Mouse (Mus musculus) v-Abl transformed pro-B cells (cell line): Measurements from ENCODE around the gene Gdap1l1.

Experiments
- in situ Hi-C, 2 experiments: fragments of 400-800 bp; cut with MboI; formaldehyde crosslinking; loops; one replicate each; pipeline ENCODE4 v1.15.1; 2025; ENCODE audit not compliant: unreplicated experiment in 2 of 2

Gdap1l1 gene

DNA sequence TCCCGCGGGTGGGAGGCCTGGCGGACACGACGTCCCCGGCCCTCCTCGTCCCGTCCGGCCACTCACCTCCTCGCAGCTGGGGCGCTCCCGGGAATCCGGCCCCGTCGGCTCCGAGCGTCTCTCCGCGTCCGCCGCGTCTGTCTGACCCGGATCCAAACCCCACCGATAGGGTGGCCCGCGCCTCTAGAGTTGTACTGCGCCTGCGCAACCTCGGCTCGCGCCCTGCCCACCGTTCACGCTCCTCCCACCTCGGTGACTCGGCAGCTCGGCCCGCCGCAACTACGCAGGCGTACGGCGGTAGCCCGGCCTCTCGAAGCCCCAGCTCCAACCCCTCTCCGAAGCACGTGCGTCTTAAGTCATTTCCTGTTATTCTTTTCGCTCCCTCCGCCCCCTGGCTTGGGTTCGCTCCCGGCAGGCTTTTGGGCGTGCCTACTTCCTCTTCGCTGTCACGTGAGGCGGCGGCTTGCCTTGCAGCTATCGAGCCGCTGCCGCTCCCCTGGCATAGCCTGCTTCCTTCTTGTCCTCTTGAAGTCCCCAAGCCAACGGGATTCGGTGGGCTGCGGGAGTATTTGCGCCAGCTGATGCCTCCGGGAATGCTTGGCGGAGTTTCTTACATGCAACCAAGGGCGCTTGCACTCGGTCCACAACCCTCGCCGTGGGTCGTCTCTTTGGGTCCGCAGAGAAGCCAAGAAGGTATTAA lies 18.8 kb upstream of the Gdap1l1 start:
- in situ Hi-C loops = loop anchor here in 1 of 2 experiments (10.0 kb wide), 1 partner anchor 405 kb away; the partner anchor contains the start of gene Ift52

DNA sequence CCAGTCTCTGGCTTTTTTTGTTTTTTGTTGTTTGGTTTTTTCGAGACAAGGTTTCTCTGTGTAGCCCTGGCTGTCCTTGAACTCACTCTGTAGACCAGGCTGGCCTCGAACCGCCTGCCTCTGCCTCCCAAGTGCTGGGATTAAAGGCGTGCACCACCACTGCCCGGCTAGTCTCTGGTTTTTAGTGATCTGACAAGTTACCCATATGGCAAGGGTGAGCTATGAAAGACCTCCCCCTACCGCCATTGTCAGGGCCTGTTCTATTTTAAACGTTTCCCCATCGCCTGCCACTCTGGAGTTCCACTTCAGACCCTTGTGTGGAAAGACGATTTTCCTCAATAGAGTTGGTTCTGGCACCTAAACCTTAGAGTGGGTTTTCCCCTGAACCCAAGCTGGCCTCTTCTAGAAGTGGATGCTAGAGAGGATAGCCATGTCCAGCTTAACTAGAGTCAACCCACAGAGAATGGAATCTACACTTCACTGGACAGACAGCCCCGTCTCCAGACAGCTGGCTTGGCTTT lies 17.9 kb upstream of the Gdap1l1 start:
- in situ Hi-C loops = no loop called here

DNA sequence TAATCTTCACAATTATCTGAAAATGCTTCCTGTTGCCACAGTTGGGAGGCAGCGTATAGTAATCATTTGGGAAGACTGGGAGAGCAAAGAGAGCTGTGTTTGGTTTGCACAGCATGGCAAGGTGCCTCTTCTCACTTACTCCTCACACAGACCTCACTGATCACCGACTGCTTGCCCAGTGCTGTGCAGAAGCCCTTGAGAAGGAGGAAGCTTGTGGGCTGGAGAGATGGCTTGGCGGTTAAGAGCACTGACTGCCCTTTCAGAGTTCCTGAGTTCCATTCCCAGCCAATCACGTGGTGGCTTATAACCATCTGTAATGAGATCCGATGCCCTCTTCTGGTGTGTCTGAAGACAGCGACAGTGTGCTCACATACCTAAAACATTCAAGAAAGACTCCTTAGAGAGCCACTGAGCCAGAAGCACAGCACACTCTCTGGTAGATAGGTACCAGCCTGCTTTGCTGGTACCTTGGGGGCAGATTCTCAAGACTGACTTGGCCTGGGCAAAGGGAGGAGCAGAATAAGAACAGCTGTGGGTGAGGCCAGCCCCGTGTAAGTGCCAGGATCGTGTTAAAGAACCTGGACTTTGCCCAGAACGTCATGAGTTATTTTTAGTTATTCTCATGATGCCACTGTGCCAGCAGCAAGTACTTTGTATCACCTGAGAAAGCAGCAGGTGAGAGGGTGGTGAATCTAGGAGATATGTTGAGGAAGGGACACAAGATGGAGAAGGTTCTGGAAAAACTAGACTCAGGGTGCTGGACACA lies 15.2 kb upstream of the Gdap1l1 start:
- in situ Hi-C loops = no loop called here

DNA sequence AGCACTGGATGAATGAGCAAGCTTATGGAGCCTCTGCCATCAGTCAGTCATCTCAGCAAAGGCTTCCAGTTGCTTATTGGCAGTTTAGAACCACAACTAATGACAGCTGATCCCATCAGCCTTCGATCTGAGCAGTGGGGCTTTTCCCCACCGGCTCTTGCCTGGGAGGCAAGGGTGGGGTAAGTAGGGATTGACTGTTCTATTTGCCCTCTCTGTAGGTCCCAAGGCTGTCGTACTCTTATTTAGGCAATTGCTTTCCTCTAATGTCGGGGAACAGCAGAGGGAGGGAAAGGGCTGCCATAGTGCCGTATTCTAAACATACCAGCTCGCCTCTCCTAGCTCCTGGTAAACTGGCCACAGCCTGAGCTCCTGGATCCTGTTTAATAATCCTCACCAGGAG lies 13.7 kb upstream of the Gdap1l1 start, which contains the start of gene Oser1:
Oser1 (minus strand) TSS at position 101 of the 400 bp plus-strand sequence.
- in situ Hi-C loops = no loop called here

DNA sequence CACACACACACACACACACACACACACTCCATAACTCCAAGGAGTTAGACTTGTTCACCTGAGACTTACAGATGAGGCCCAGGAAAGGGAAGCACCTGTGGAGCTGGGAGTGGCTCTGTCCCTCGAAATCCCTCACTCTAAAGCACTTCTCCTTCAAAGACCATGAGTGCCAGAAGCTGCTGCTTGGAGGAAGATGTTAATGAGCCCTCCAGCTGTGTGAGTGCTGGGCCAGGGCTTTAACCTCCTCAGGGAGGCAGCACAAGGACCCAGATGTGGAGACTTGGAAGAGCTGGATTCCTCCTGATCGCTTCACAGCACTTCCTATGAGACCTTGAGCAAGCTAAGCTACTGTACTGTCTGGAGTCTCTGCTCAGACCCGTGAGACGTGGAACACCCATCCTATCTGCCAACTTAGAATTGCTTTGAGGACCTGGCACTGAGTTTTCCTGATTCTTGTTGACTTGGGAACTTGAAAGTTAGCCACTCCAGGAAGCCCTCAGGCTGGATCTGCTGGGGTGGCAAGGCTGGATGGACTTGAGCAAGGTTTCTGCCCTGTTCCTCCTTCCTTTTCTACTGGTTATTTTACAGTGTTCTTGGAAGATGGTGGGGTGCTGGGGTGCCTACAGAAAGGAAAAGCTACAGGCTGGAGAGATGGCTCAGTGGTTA lies 9.8 kb upstream of the Gdap1l1 start:
- in situ Hi-C loops = no loop called here

DNA sequence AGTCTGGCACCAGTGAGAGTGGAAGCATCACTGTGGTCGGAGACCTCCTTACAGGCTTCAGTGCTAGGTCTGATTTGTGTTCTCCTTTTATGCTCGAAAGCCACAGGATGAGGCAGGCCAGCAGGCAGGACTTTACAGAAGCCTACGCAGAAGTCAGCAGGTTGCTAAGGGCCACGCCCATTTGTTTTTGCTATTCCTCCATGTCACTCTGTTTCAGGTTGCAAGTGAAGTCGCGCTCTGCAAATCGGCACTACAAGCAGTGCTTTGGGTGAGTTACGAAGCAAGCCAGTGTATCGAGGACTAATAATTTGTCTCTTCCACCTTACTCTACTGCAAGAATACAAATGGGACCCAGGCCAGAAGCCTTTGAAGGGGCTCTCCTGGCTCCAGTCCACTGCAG lies 7.0 kb upstream of the Gdap1l1 start:
- in situ Hi-C loops = no loop called here

DNA sequence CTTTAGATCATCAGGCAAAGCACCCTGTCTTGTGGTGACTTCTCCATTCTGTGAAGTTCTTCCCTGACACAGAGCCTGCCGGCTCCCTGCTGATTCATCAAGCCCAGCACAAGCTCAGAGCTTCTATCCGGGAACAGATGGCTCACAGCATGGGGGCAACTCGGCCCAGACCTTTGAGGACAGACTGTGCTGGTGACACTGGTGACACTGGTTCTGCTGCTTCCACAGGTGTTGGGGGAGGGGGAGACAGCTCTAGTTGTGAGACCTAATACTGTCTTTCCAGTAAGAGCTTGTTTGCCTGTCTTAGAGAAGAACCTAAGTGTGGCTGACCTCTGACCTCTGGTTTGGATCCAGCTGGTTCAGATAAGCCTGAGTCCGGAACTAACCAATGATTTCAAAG lies 4.3 kb upstream of the Gdap1l1 start:
- in situ Hi-C loops = no loop called here

DNA sequence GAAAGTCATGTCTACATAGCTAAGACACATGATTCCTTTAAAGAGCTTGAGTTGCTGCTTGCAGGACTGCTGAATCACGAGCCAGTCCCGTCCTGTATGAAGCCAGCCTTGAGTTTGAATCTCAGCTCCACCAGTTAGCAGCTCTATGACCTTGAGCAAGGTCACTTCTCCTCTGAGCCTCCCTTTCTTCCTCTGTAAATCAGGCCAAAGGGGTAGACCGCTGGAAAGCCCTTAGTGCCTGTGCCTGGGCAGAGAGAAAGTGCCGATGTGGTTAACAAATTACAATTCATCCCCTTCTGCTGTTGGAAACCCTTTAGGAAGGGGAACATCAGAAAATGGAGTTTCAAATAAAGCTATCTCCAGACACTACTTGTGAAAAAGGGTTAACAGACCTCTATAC lies 476 bp upstream of the Gdap1l1 start:
- in situ Hi-C loops = no loop called here

DNA sequence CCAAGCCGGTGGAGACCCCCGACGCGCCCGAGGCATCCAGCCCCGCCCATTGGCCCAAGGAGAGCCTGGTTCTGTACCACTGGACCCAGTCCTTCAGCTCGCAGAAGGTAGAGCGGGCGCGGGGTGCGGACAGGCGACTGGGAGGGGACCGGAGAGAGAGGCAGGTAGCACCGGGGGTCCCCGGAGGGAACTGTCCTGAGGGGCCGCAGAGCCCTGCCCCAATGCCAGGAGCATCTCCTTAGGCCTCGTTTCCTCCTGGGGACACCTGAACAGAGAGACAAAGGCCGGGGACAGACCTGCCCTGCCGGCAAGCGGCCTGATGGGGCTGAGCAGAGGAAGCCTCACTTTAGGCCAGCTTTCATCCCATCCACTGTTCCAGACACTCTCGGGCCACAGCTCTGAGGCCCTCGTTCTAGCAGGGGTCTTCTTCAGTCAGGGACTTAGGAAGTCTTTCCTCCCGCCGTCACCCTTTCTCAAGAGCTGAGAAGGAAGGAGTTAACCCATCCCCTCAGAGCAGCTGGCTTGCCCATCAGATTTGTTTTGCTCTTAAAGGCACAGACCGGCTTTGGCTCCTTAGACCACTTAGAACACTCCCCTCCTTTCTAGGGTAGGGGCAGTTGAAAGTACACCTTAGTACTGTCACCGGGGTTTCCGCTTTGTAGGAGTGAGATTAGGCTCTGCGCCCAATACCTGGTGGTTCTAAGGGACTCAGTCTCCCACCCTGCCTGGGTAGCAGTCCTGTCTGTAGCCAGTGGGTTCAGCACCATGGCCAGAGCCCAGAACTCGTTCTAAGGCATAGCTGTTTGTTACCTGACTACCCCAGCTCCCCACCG lies 559 bp downstream of the Gdap1l1 start:
- in situ Hi-C loops = no loop called here

DNA sequence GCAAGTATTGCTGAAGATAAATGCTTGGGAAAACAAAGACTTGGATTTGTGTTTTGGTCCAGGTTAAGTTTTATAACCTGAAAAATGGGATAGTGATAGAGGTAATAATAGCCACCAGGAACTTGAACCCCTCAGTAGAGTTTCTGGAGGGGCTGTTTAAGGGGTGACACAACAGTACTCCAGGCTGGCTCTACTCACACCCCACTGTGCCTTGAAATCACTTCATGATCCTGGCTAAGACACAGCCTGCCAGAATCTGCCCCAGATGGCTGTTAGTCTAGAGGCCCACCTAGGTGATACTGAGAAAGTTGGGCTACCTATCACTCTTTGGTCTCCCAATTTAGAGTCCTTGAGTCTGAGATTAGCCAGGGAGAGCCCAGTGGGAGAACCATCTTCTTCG lies 1.2 kb downstream of the Gdap1l1 start:
- in situ Hi-C loops = no loop called here

DNA sequence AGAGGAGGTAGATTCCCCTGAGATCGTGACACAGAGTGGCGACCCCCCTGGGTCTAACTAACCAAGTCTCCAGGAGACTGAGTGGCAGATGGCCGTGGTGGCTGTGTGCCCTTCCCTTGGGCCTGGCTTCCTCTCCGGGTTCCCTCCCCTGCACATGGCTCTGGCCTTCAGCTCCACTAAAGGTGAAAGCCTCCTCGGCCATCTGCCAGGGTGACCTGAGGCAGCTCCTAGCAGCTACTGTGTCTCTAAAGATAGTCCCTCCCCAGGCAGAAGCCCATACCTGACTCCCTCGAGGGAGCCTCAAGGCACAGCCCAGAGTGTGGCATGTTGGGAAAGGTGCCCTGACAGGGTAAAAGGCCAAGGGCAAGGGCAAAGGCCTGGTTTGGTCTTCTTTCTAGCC lies 5.3 kb downstream of the Gdap1l1 start:
- in situ Hi-C loops = no loop called here

DNA sequence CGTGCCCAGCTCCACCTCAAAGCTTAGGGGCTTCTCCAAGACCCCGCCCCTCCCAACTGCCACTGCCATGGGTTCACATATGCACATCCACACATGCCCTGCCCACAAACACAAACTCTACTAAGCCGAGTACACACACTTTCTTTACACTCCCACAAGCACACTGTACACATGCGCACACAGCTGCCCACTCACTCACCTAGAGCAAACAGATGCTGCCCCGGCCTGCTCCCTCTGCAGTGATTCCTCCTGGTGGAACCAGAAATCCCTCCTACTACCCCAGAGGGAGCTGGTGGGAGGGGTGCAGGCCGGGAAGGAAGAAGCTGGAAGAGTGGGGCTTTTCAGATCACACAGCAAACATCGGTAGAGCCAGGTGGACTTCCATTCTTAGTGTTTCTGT lies 5.7 kb downstream of the Gdap1l1 start:
- in situ Hi-C loops = no loop called here

DNA sequence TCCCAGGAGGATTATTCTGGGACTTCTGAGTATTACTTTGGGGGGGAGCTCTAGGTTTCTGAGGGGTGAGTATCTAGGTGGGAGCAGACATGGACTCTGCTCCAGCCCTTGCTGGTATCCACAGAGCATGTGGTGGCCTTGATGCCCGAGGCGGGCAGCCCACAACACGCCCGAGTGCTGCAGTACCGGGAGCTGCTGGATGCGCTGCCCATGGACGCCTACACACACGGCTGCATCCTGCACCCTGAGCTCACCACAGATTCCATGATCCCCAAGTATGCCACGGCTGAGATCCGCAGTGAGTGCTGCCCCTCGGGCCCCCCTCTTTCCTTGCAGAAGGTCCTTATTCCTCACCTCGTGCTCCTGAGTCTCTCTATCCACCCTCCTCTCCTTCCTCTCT lies 9.1 kb downstream of the Gdap1l1 start:
- in situ Hi-C loops = no loop called here

DNA sequence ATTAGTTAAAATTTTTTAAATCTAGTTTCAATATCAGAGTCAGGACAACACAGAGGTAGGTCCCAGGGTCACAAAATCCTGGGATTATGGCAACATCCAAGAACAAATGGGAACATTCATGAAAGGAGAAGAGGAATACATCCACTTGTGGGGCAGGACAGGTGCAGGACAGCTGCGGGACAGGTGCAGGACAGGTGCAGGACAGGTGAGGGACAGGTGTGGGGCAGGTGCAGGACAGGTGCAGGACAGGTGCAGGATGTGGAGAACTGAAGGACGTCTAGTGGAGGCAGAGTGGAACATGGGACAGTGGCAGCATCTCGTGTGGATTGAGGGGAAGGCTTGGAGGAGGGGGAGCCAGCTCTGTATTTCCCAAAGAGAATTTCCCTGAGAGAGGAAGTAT lies 11.0 kb downstream of the Gdap1l1 start:
- in situ Hi-C loops = no loop called here

DNA sequence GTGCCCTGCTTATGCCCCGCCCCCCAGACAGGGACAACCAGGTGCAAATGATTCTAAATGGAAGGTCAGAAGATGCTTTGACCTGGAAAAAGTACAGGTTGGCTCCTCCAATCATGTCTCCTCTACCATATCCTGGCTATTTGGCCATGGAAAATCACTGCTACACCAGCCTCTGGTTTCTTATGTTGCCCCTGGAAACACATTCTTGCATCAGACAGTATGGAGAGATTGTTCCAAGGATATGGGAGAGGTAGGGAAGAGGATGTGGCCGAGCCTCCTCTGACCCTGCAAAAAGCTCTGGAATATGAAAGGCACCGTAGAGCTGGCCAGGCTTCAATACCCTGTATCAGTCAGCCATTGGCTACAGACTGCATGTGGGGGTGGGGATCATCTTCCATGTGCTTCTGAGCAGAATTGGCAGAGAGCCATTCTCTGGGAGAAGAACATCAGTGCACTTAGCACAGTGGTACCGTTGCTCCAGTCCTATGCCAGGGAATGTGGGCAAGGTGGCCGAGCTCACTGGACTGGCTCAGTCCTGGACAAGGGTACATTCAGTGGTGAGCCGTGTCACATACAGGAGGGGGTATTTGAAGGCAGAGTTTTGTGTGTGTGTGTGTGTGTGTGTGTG lies 12.5 kb downstream of the Gdap1l1 start:
- in situ Hi-C loops = no loop called here

DNA sequence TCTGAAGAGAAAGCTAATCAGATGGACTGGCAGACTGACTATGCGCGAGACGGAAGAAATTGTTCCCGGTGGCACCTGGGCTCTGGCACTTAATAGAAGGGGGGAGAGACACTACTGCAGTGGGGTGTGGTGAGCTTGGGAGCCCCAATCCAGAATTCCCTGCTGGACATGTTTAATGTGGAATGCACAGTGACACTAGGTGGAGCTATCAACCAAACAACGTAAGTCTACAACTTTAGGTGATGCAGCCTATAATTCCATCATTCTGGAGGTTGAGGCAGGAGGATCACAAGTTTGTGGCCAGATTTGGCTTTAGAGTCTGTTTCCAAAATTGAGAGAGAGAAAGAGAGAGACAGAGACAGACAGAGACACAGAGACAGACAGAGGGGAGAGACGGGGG lies 14.5 kb downstream of the Gdap1l1 start:
- in situ Hi-C loops = no loop called here

DNA sequence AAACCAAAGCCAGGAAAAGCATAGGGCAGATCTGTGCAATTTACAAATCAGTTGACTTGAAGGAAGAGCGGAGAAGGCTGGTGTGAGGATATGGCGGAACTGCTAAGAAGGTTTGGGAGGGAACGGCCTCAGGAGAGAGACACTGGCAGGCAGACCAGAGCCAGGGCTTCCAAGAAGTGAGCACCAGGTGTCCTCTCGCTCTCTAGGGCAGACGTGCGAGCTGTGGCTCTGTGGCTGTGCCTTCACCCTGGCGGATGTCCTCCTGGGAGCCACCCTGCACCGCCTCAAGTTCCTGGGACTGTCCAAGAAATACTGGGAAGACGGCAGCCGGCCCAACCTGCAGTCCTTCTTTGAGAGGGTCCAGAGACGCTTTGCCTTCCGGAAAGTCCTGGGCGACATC lies 15.1 kb downstream of the Gdap1l1 start:
- in situ Hi-C loops = no loop called here

DNA sequence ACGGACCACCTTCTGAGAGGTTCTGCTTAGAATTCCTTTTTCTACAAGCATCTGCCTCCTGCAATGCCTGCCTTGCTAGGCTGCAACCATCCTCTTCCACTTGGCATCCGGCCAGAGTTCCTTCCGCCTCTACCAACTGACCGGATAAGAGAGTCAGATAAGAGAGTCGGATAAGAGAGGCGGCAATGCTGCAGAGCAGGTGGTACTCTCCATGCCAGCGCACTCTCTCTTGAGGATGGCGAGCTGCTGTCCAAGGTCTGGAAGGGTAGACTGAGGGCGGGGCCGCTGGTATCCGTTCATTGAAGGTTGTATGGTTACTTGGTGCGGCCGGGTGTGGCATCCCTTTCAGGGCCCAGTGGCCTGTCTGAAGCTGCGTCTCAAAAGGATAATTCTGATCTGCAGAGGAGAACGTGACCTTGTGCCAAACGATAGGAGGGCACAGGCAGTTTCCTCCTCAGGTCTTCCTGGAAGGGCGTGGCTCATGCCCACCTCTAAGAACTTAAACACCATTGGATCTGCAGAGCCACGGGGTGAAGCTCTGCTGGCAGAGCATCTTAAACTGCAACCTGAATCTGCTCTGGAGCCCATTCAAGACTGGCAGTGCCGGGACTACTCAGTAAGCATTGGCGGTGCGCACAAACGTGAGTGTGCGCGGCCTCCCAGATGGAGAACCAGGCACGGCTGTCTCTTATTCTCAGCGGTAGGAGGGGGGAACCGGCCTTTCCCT lies 20.4 kb downstream of the Gdap1l1 start:
- in situ Hi-C loops = no loop called here

DNA sequence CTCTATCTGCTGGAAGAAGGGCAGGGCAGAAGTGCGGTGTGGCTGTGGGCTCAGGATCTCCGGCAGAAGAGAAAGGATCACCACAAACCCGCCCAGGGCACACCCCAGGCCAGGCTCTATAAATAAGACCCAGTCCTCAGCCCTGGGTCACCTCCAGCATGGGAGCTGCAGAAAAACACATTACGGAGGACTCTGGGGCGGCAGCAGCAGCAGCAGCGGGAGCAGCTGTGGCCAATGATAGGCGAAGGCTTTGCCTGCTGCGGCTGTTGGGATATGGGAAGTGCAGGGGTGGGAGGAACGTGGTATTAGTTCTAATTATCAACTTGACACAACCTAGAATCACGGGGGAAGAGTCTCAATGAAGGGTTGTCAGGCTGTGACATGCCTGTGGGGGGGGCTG lies 21.1 kb downstream of the Gdap1l1 start:
- in situ Hi-C loops = no loop called here
